Mouse (Mus musculus) stomach, embryonic 14.5 days (tissue): ENCODE results near the gene Gm6899. TPM values are rescaled to one million over a fixed set of nuclear protein-coding genes. Genes with fewer than 3 reads are reported as not detected.

ENCODE experiments used
- ATAC-seq: fragments of 200-750 bp; cut with Nextera tagmentation; 2 replicates; pipeline ENCODE4 v1.8.0; 2017; ENCODE audit warnings: low read depth, moderate TSS enrichment; ENCODE audit not compliant: insufficient number of reproducible peaks, insufficient read depth, low FRiP score
- H3K27ac ChIP-seq: fragments of 300-500 bp; sonication (generic); 2 replicates; pipeline ENCODE4 v1.5.1; 2014; ENCODE audit warnings: mild to moderate bottlenecking, low read length, moderate library complexity, mixed read lengths
- H3K27me3 ChIP-seq: fragments of 300-500 bp; sonication (generic); 2 replicates; pipeline ENCODE4 v1.6.1; 2014; ENCODE audit warnings: low read length, control low read depth, mixed read lengths; ENCODE audit not compliant: control insufficient read depth, insufficient read depth
- H3K36me3 ChIP-seq: fragments of 300-500 bp; sonication (generic); 2 replicates; pipeline ENCODE4 v1.6.1; 2014; ENCODE audit warnings: mild to moderate bottlenecking, control low read depth, low read length, moderate library complexity, mixed read lengths; ENCODE audit not compliant: control insufficient read depth, insufficient read depth
- H3K4me1 ChIP-seq: fragments of 300-500 bp; sonication (generic); 2 replicates; pipeline ENCODE4 v1.6.1; 2014; ENCODE audit warnings: low read length, control low read depth, mixed read lengths; ENCODE audit not compliant: control insufficient read depth, insufficient read depth
- H3K4me2 ChIP-seq: fragments of 300-500 bp; sonication (generic); replicated peaks from 2 replicates; pipeline ENCODE4 v1.6.1; 2014; ENCODE audit warnings: low read depth, low read length, control low read depth
- H3K4me3 ChIP-seq: fragments of 300-500 bp; sonication (generic); 2 replicates; pipeline ENCODE4 v1.5.1; 2014; ENCODE audit warnings: low read depth, low read length, control low read depth
- H3K9ac ChIP-seq: fragments of 300-500 bp; sonication (generic); replicated peaks from 2 replicates; pipeline ENCODE4 v1.6.1; 2014; ENCODE audit warnings: low read depth, mild to moderate bottlenecking, control low read depth, low read length, moderate library complexity, mixed read lengths
- H3K9me3 ChIP-seq: fragments of 300-500 bp; sonication (generic); 2 replicates; pipeline ENCODE4 v1.6.1; 2016; ENCODE audit warnings: low read depth, low read length, control low read depth; ENCODE audit not compliant: control insufficient read depth
- WGBS: fragments of 180-500 bp; shearing (Covaris S2); extraction: QIAGEN DNeasy Blood & Tissue Kit; methylation state at CpG from one replicate; pipeline ENCODE4 v1.1.7; 2014; 5-methylcytosine and 5-hydroxymethylcytosine counted together
- polyA plus RNA-seq: library from polyadenylated mRNA; unstranded; fragments of >200 nt; fragmentation: Nextera tagmentation; extraction: Ambion mirVana; gene quantifications from 2 replicates; pipeline ENCODE4 v1.2.1, GENCODE M21; 2014

Gene Gm6899
- polyA plus RNA-seq, 1 experiment from 2014 or later, result not detected

GRCm38 (mm10) chr11:26618475-26619223 is 25.6 kb downstream of the Gm6899 start:
- H3K4me3 ChIP-seq, result no peak overlapping the region
- no peak overlapping the region for H3K27ac ChIP-seq
- no peaks in the 10 kb centered on the region for H3K36me3 ChIP-seq
- H3K9ac ChIP-seq, result no peak overlapping the region
- no peaks in the 10 kb centered on the region for H3K9me3 ChIP-seq
- no peaks in the 10 kb centered on the region for H3K27me3 ChIP-seq
- H3K4me2 ChIP-seq, result no peak overlapping the region
- ATAC-seq, result no peak
- H3K4me1 ChIP-seq, result no peaks in the 10 kb centered on the region
- WGBS, result 86% methylated on average over 2 of the region's 2 CpGs

GRCm38 (mm10) chr11:26622727-26623126 is 29.7 kb downstream of the Gm6899 start:
- Histone ChIP-seq H3K27ac (no peak overlapping the region), H3K9me3 (no peaks in the 10 kb centered on the region), H3K4me3 (no peak overlapping the region), H3K9ac (no peak overlapping the region), H3K27me3 (no peaks in the 10 kb centered on the region), H3K36me3 (no peaks in the 10 kb centered on the region), H3K4me1 (no peaks in the 10 kb centered on the region), H3K4me2 (no peak overlapping the region)
- no peak for ATAC-seq
- 82% methylated on average over 5 of the region's 5 CpGs for WGBS

GRCm38 (mm10) chr11:26636239-26636638 is 43.2 kb downstream of the Gm6899 start:
- no peaks in the 10 kb centered on the region for H3K4me1 ChIP-seq
- no peak for ATAC-seq
- 73% methylated on average over 1 of the region's 1 CpGs for WGBS
- H3K9ac ChIP-seq, result no peak overlapping the region
- H3K27ac ChIP-seq, result no peak overlapping the region
- no peaks in the 10 kb centered on the region for H3K36me3 ChIP-seq
- H3K27me3 ChIP-seq, result no peaks in the 10 kb centered on the region
- H3K9me3 ChIP-seq, result no peaks in the 10 kb centered on the region
- H3K4me3 ChIP-seq, result no peak overlapping the region
- no peak overlapping the region for H3K4me2 ChIP-seq

GRCm38 (mm10) chr11:26640314-26640785 is 47.3 kb downstream of the Gm6899 start:
- Histone ChIP-seq H3K9me3 (no peaks in the 10 kb centered on the region), H3K27me3 (no peaks in the 10 kb centered on the region), H3K4me2 (no peak overlapping the region), H3K4me1 (no peaks in the 10 kb centered on the region), H3K27ac (no peak overlapping the region), H3K36me3 (no peaks in the 10 kb centered on the region), H3K4me3 (no peak overlapping the region), H3K9ac (no peak overlapping the region)
- 71% methylated on average over 8 of the region's 8 CpGs for WGBS
- no peak for ATAC-seq

- Histone ChIP-seq H3K9me3 (no peaks in the 10 kb centered on the region), H3K4me3 (no peak overlapping the region), H3K9ac (no peak overlapping the region), H3K27me3 (no peaks in the 10 kb centered on the region), H3K4me1 (no peaks in the 10 kb centered on the region), H3K27ac (no peak overlapping the region), H3K36me3 (no peaks in the 10 kb centered on the region), H3K4me2 (no peak overlapping the region)
- 97% methylated on average over 1 of the region's 1 CpGs for WGBS
- no peak for ATAC-seq
Observed at GRCm38 (mm10) chr11:26642141-26642540, 49.1 kb downstream of the Gm6899 start.

Other genes starting within 250 kb of the Gm6899 start
- 30.9 and 34.8 TPM in 2 replicates for gene Fancl, start 207.1 kb upstream of the Gm6899 start, polyA plus RNA-seq
- gene Vrk2, start 758 bp downstream of the Gm6899 start, polyA plus RNA-seq, result 29.5 and 30.4 TPM in 2 replicates